Mouse (Mus musculus) adrenal gland, adult 8-10 months (tissue): ENCODE data around the gene Rora. TPM values are rescaled to one million over a fixed set of nuclear protein-coding genes. Genes with fewer than 3 reads are reported as not detected.
A peak's percentile ranks its signal among the peaks of the same experiment; 100 is the strongest.

Experiments used
- DNase-seq: peaks from one replicate; pipeline ENCODE4 v3.0.0; 2022
- total RNA-seq, 4 experiments: library from RNA; stranded (reverse); gene quantifications; 2 replicates each; pipeline ENCODE4 v1.2.4; 2022

Gene Rora
- total RNA-seq, 4 experiments from 2014 or later = 72.5 to 179 (median 108) TPM

- DNase-seq = no peak
These were observed 496.6 kb downstream of the Rora start for GRCm38 (mm10) chr9:69150224-69150623.

- DNase-seq = no peak
These were observed 501.1 kb downstream of the Rora start for GRCm38 (mm10) chr9:69154684-69155083.

- peak; percentile 45 for DNase-seq
These were observed 502.4 kb downstream of the Rora start for GRCm38 (mm10) chr9:69155836-69156595.

- no peak for DNase-seq
These were observed 507.2 kb downstream of the Rora start for GRCm38 (mm10) chr9:69160818-69161217.

GRCm38 (mm10) chr9:69164653-69165052 lies 511.1 kb downstream of the Rora start:
- no peak for DNase-seq

GRCm38 (mm10) chr9:69165096-69165836 lies 511.7 kb downstream of the Rora start:
- DNase-seq = no peak

GRCm38 (mm10) chr9:69174061-69174460 lies 520.5 kb downstream of the Rora start:
- DNase-seq = no peak

GRCm38 (mm10) chr9:69174527-69175116 lies 521.0 kb downstream of the Rora start:
- DNase-seq = no peak

GRCm38 (mm10) chr9:69176988-69177387 lies 523.4 kb downstream of the Rora start:
- peak; percentile 77 for DNase-seq

GRCm38 (mm10) chr9:69179224-69179623 lies 525.6 kb downstream of the Rora start:
- no peak for DNase-seq

GRCm38 (mm10) chr9:69180961-69181360 lies 527.4 kb downstream of the Rora start:
- DNase-seq = no peak

GRCm38 (mm10) chr9:69181411-69181810 lies 527.8 kb downstream of the Rora start:
- no peak for DNase-seq

GRCm38 (mm10) chr9:69183888-69184287 lies 530.3 kb downstream of the Rora start:
- no peak for DNase-seq

GRCm38 (mm10) chr9:69190726-69191125 lies 537.1 kb downstream of the Rora start:
- peak; percentile 76 for DNase-seq

- DNase-seq = no peak
These were observed 538.9 kb downstream of the Rora start for GRCm38 (mm10) chr9:69192446-69192845.

- no peak for DNase-seq
These were observed 541.3 kb downstream of the Rora start for GRCm38 (mm10) chr9:69194638-69195605.

GRCm38 (mm10) chr9:69213796-69214195 lies 560.2 kb downstream of the Rora start:
- no peak for DNase-seq

- DNase-seq = no peak
These were observed 571.3 kb downstream of the Rora start for GRCm38 (mm10) chr9:69224841-69225240.

- DNase-seq = no peak
These were observed 572.8 kb downstream of the Rora start for GRCm38 (mm10) chr9:69226424-69226823.

- peak; percentile 42 for DNase-seq
These were observed 574.2 kb downstream of the Rora start for GRCm38 (mm10) chr9:69227806-69228205.

GRCm38 (mm10) chr9:69229935-69230334 lies 576.3 kb downstream of the Rora start:
- DNase-seq = peak; percentile 54

GRCm38 (mm10) chr9:69234526-69234925 lies 580.9 kb downstream of the Rora start:
- no peak for DNase-seq
